Comparison of ENCODE assay signal across 9 mouse cellular contexts in the genomic region with DNA sequence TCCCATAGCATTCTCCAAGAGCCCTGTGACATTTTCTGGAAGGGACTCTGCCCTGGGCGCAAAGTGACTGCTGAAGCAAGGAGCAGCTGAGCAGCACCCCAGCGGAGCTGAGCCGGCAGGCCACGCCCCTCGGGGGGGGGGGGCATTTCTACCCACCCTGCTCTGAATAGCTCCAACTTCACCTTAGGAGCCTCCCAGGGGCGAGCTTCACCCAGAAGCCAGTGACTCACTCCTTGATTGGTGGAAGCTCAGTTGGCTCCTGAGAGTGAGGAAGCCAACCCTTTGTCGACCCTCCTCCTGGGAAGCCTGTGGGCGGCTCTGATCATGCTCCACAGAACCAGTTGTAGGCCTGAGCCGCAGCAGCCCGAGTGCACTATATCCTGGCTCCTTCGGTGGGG. TPM values are rescaled to one million over a fixed set of nuclear protein-coding genes. Genes with fewer than 3 reads are reported as not detected.
DNase-seq lines count a peak whose midpoint lies in the region; ATAC-seq and TF ChIP-seq lines count a peak whose summit lies in the region.
"Had no signal": no experiment of that assay in that cellular context is flagged by ENCODE, and none has a peak within 500 bp of the region (broad histone marks: within the 10 kb centered on the region; RNA-seq: fewer than 3 reads in every experiment).

No protein-coding gene starts in this region.

- H3K36me3 ChIP-seq in forebrain, embryonic 12.5 days (replicated peaks), result no peaks in the 10 kb centered on the region
- H3K36me3 ChIP-seq in forebrain, embryonic 15.5 days, result no peaks in the 10 kb centered on the region
- H3K36me3 ChIP-seq in lung, postnatal 0 days (ENCODE audit: insufficient read depth, low read length), result no peaks in the 10 kb centered on the region

- no peak for DNase-seq in Patski (ENCODE audit: low read depth, low spot score)
- peak; percentile 94 for DNase-seq in kidney, adult 11 months
- peak; percentile 48 for DNase-seq in lung, postnatal 0 days (ENCODE audit: low spot score)
- no peak for DNase-seq in left cerebral cortex, adult 18-20 months (ENCODE audit: low spot score in 2 of 2)
- DNase-seq in left cerebral cortex, postnatal 25 days (ENCODE audit: low spot score in 2 of 2), result no peak

- intact Hi-C loops in left cerebral cortex, postnatal 25 days (cut with DNase I), result no loop called here

- WGBS in forebrain, embryonic 12.5 days, result 8% methylated on average over 11 of the region's 11 CpGs
- 9% methylated on average over 11 of the region's 11 CpGs for WGBS in forebrain, embryonic 15.5 days
- WGBS in lung, postnatal 0 days, result 17% methylated on average over 11 of the region's 11 CpGs

- H3K9ac ChIP-seq in forebrain, embryonic 12.5 days, result no peak overlapping the region
- no peak overlapping the region for H3K9ac ChIP-seq in forebrain, embryonic 15.5 days (replicated peaks)
- no peak overlapping the region for H3K9ac ChIP-seq in lung, postnatal 0 days (replicated peaks; ENCODE audit: low read depth)

- no peak for ATAC-seq in forebrain, embryonic 12.5 days (ENCODE audit: low FRiP score)
- no peak for ATAC-seq in forebrain, embryonic 15.5 days (replicated peaks)
- peak; percentile 37 for ATAC-seq in Patski
- ATAC-seq in lung, postnatal 0 days, result peak; percentile 30
- ATAC-seq in megakaryocyte progenitor cell, adult 5-6 weeks (replicated peaks; ENCODE audit: poor library complexity), result no peak
- ATAC-seq: hindbrain, embryonic 16.5 days had no signal

- TF ChIP-seq EP300 in lung, postnatal 0 days (IDR thresholded peaks at IDR 0.05), result no peak

- no peak for TF ChIP-seq CTCF in Patski (IDR thresholded peaks at IDR 0.05)
- no peak for TF ChIP-seq CTCF in lung, postnatal 0 days (IDR thresholded peaks at IDR 0.05)

- H3K4me2 ChIP-seq in forebrain, embryonic 12.5 days, result peak overlapping the region; percentile 21; the same call in 1 of the 2 replicates
- no peak overlapping the region for H3K4me2 ChIP-seq in forebrain, embryonic 15.5 days (replicated peaks)
- no peak overlapping the region for H3K4me2 ChIP-seq in lung, postnatal 0 days (replicated peaks; ENCODE audit: low read depth, low read length)

- peaks cover 15% of the 10 kb centered on the region for H3K4me1 ChIP-seq in forebrain, embryonic 12.5 days
- peaks cover 12% of the 10 kb centered on the region for H3K4me1 ChIP-seq in forebrain, embryonic 15.5 days
- H3K4me1 ChIP-seq in lung, postnatal 0 days (ENCODE audit: insufficient read depth, low read depth, low read length), result peaks cover 17% of the 10 kb centered on the region

- H3K27me3 ChIP-seq in forebrain, embryonic 12.5 days, result no peaks in the 10 kb centered on the region
- H3K27me3 ChIP-seq in forebrain, embryonic 15.5 days, result no peaks in the 10 kb centered on the region
- H3K27me3 ChIP-seq in Patski, result no peaks in the 10 kb centered on the region
- H3K27me3 ChIP-seq in lung, postnatal 0 days (replicated peaks; ENCODE audit: insufficient read depth, low read length), result no peaks in the 10 kb centered on the region

- H3K27ac ChIP-seq in forebrain, embryonic 12.5 days, result no peak overlapping the region
- no peak overlapping the region for H3K27ac ChIP-seq in forebrain, embryonic 15.5 days (replicated peaks)
- H3K27ac ChIP-seq in lung, postnatal 0 days (ENCODE audit: low read length), result no peak overlapping the region

- CTCF ChIA-PET in Patski (lab: Charles Lee), result interaction anchor here (1.4 kb wide), 1 partner anchor 9 kb away, joined by 3 read pairs; no protein-coding TSS in a partner anchor

- H3K4me3 ChIP-seq in forebrain, embryonic 12.5 days (replicated peaks), result no peak overlapping the region
- no peak overlapping the region for H3K4me3 ChIP-seq in forebrain, embryonic 15.5 days
- H3K4me3 ChIP-seq in lung, postnatal 0 days (ENCODE audit: low read depth, low read length), result no peak overlapping the region

- POLR2A ChIA-PET in Patski (lab: Charles Lee), result interaction anchor here (1.0 kb wide), 2 partner anchors 9 to 11 kb away, joined by 3 read pairs; a partner anchor contains a TSS

- in situ Hi-C loops in Patski (cut with MboI; ENCODE audit: low pct_unique_long_range_greater_than_20kb), result loop anchor here (10.0 kb wide), 1 partner anchor 77 kb away; no protein-coding TSS in a partner anchor

- H3K9me3 ChIP-seq in forebrain, embryonic 12.5 days, result no peaks in the 10 kb centered on the region
- H3K9me3 ChIP-seq in forebrain, embryonic 15.5 days, result no peaks in the 10 kb centered on the region
- no peaks in the 10 kb centered on the region for H3K9me3 ChIP-seq in lung, postnatal 0 days (ENCODE audit: low read length)

RNA-seq across cellular contexts. Expression of a gene that starts 10.0 kb away (rescaled TPM):
- 8.3 and 9.4 TPM in 2 replicates for polyA plus RNA-seq in forebrain, embryonic 12.5 days (2016; fragmentation: Nextera tagmentation; extraction: Ambion mirVana)
- polyA plus RNA-seq in forebrain, embryonic 15.5 days (2015; fragmentation: Nextera tagmentation; extraction: Ambion mirVana), result 15.2 and 17.3 TPM in 2 replicates
- 38.7 TPM for polyA plus RNA-seq in Patski (2021)
- 8.3 and 10.7 TPM in 2 replicates for polyA plus RNA-seq in lung, postnatal 0 days (2015; fragmentation: Nextera tagmentation; extraction: Ambion mirVana)
- 100 to 1,000 TPM; 569 to 570 TPM for total RNA-seq in left cerebral cortex, adult 18-20 months (2021)
- total RNA-seq in megakaryocyte progenitor cell, adult 5-6 weeks (2015), result 0.57 TPM in 1 of 2 replicates, not detected in the other
- not detected in 2 replicates for total RNA-seq in megakaryocyte progenitor cell, adult 5-6 weeks (2017)
- 100 to 1,000 TPM; 749 to 762 TPM for total RNA-seq in left cerebral cortex, postnatal 25 days (2021)

RNA-seq across cellular contexts. Expression of a gene that starts 28.4 kb away (rescaled TPM):
- 0.56 TPM in 1 of 2 replicates, not detected in the other for polyA plus RNA-seq in forebrain, embryonic 12.5 days (2016; fragmentation: Nextera tagmentation; extraction: Ambion mirVana)
- 0.82 and 0.87 TPM in 2 replicates for polyA plus RNA-seq in forebrain, embryonic 15.5 days (2015; fragmentation: Nextera tagmentation; extraction: Ambion mirVana)
- 14.5 TPM for polyA plus RNA-seq in Patski (2021)
- 5.7 and 9.1 TPM in 2 replicates for polyA plus RNA-seq in lung, postnatal 0 days (2015; fragmentation: Nextera tagmentation; extraction: Ambion mirVana)
- 1 to 10 TPM; 8.3 to 9.2 TPM for total RNA-seq in left cerebral cortex, adult 18-20 months (2021)
- 0.34 and 1.5 TPM in 2 replicates for total RNA-seq in megakaryocyte progenitor cell, adult 5-6 weeks (2015)
- total RNA-seq in megakaryocyte progenitor cell, adult 5-6 weeks (2017), result not detected in 2 replicates
- 1 to 10 TPM; 8.6 to 9.3 TPM for total RNA-seq in left cerebral cortex, postnatal 25 days (2021)

RNA-seq across cellular contexts. Expression of a gene that starts 36.4 kb away (rescaled TPM):
- not detected in 2 replicates for polyA plus RNA-seq in forebrain, embryonic 12.5 days (2016; fragmentation: Nextera tagmentation; extraction: Ambion mirVana)
- polyA plus RNA-seq in forebrain, embryonic 15.5 days (2015; fragmentation: Nextera tagmentation; extraction: Ambion mirVana), result not detected in 2 replicates
- not detected for polyA plus RNA-seq in Patski (2021)
- 0.45 TPM in 2 replicates for polyA plus RNA-seq in lung, postnatal 0 days (2015; fragmentation: Nextera tagmentation; extraction: Ambion mirVana)
- total RNA-seq in left cerebral cortex, adult 18-20 months (2021), result not detected
- total RNA-seq in megakaryocyte progenitor cell, adult 5-6 weeks (2015), result not detected in 2 replicates
- not detected in 2 replicates for total RNA-seq in megakaryocyte progenitor cell, adult 5-6 weeks (2017)
- total RNA-seq in left cerebral cortex, postnatal 25 days (2021), result under 1 TPM in 1 of 2 experiments, not detected in 1; 0.21 TPM
- polyA plus RNA-seq: hindbrain, embryonic 16.5 days had no signal

RNA-seq across cellular contexts. Expression of a gene that starts 56.3 kb away (rescaled TPM):
- polyA plus RNA-seq in forebrain, embryonic 12.5 days (2016; fragmentation: Nextera tagmentation; extraction: Ambion mirVana), result 47.8 and 52.3 TPM in 2 replicates
- polyA plus RNA-seq in forebrain, embryonic 15.5 days (2015; fragmentation: Nextera tagmentation; extraction: Ambion mirVana), result 57.2 and 59.6 TPM in 2 replicates
- 114 TPM for polyA plus RNA-seq in Patski (2021)
- 47.1 and 51.4 TPM in 2 replicates for polyA plus RNA-seq in lung, postnatal 0 days (2015; fragmentation: Nextera tagmentation; extraction: Ambion mirVana)
- 10 to 100 TPM; 76.6 to 90.5 TPM for total RNA-seq in left cerebral cortex, adult 18-20 months (2021)
- total RNA-seq in megakaryocyte progenitor cell, adult 5-6 weeks (2015), result 30.4 and 36.1 TPM in 2 replicates
- total RNA-seq in megakaryocyte progenitor cell, adult 5-6 weeks (2017), result 54.2 and 57.8 TPM in 2 replicates
- 10 to 100 TPM; 82.4 to 94.4 TPM for total RNA-seq in left cerebral cortex, postnatal 25 days (2021)

RNA-seq across cellular contexts. Expression of a gene that starts 56.3 kb away (rescaled TPM):
- 170 and 179 TPM in 2 replicates for polyA plus RNA-seq in forebrain, embryonic 12.5 days (2016; fragmentation: Nextera tagmentation; extraction: Ambion mirVana)
- polyA plus RNA-seq in forebrain, embryonic 15.5 days (2015; fragmentation: Nextera tagmentation; extraction: Ambion mirVana), result 144 and 145 TPM in 2 replicates
- 128 TPM for polyA plus RNA-seq in Patski (2021)
- polyA plus RNA-seq in lung, postnatal 0 days (2015; fragmentation: Nextera tagmentation; extraction: Ambion mirVana), result 66.7 and 74.5 TPM in 2 replicates
- total RNA-seq in left cerebral cortex, adult 18-20 months (2021), result 10 to 100 TPM; 72.3 to 75.6 TPM
- 29.3 and 34.5 TPM in 2 replicates for total RNA-seq in megakaryocyte progenitor cell, adult 5-6 weeks (2015)
- total RNA-seq in megakaryocyte progenitor cell, adult 5-6 weeks (2017), result 49.1 and 58.0 TPM in 2 replicates
- total RNA-seq in left cerebral cortex, postnatal 25 days (2021), result 10 to 100 TPM; 67.9 to 74.1 TPM

Comparison
In these comparisons a context has a peak if more than half of its experiments do, and no peak if none do; other contexts are left out.
1. ATAC-seq: peak in Patski (single experiment) and lung, postnatal 0 days (single experiment); none in forebrain, embryonic 12.5 days (single experiment), forebrain, embryonic 15.5 days (single experiment) and megakaryocyte progenitor cell, adult 5-6 weeks (single experiment).
2. DNase-seq: peak in kidney, adult 11 months (single experiment) and lung, postnatal 0 days (single experiment); none in Patski (single experiment), left cerebral cortex, adult 18-20 months (0 of 2) and left cerebral cortex, postnatal 25 days (0 of 2).